Mouse (Mus musculus): Measurements from ENCODE around the gene Ms4a13. TPM values are rescaled to one million over a fixed set of nuclear protein-coding genes. Genes with fewer than 3 reads are reported as not detected.

Ms4a13 gene
- polyA plus RNA-seq, 1 experiment from 2014 or later, result not detected

Other genes with a start within 250 kb of the Ms4a13 start
- gene Ccdc86, start 247.5 kb downstream of the Ms4a13 start, polyA plus RNA-seq (2015; fragmentation: Nextera tagmentation; extraction: Ambion mirVana), result 22.6 and 23.9 TPM in 2 replicates
- gene Ms4a10, start 222.1 kb downstream of the Ms4a13 start, polyA plus RNA-seq (2015; fragmentation: Nextera tagmentation; extraction: Ambion mirVana), result not detected in 2 replicates
- gene Ms4a15, start 203.5 kb downstream of the Ms4a13 start, polyA plus RNA-seq (2015; fragmentation: Nextera tagmentation; extraction: Ambion mirVana), result not detected in 2 replicates
- not detected in 2 replicates for gene Ms4a18, start 178.7 kb downstream of the Ms4a13 start, polyA plus RNA-seq (2015; fragmentation: Nextera tagmentation; extraction: Ambion mirVana)
- gene Ms4a8a, start 115.6 kb downstream of the Ms4a13 start, polyA plus RNA-seq (2015; fragmentation: Nextera tagmentation; extraction: Ambion mirVana), result 0.33 TPM in 1 of 2 replicates, not detected in the other
- not detected in 2 replicates for gene 1700017D01Rik, start 65.9 kb downstream of the Ms4a13 start, polyA plus RNA-seq (2015; fragmentation: Nextera tagmentation; extraction: Ambion mirVana)
- gene 1700025F22Rik, start 31.4 kb downstream of the Ms4a13 start, polyA plus RNA-seq (2015; fragmentation: Nextera tagmentation; extraction: Ambion mirVana), result not detected in 2 replicates
- not detected in 2 replicates for gene Ms4a12, start 35.7 kb upstream of the Ms4a13 start, polyA plus RNA-seq (2015; fragmentation: Nextera tagmentation; extraction: Ambion mirVana)
- not detected in 2 replicates for gene Ms4a1, start 69.5 kb upstream of the Ms4a13 start, polyA plus RNA-seq (2015; fragmentation: Nextera tagmentation; extraction: Ambion mirVana)
- gene Ms4a5, start 87.1 kb upstream of the Ms4a13 start, polyA plus RNA-seq (2015; fragmentation: Nextera tagmentation; extraction: Ambion mirVana), result not detected in 2 replicates
- gene Ms4a14, start 117.7 kb upstream of the Ms4a13 start, polyA plus RNA-seq (2015; fragmentation: Nextera tagmentation; extraction: Ambion mirVana), result 0.09 TPM in 1 of 2 replicates, not detected in the other
- 3.3 and 3.6 TPM in 2 replicates for gene Ms4a7, start 139.4 kb upstream of the Ms4a13 start, polyA plus RNA-seq (2015; fragmentation: Nextera tagmentation; extraction: Ambion mirVana)
- 6.1 and 6.7 TPM in 2 replicates for gene Ms4a4a, start 178.8 kb upstream of the Ms4a13 start, polyA plus RNA-seq (2015; fragmentation: Nextera tagmentation; extraction: Ambion mirVana)
- gene Ms4a4c, start 208.0 kb upstream of the Ms4a13 start, polyA plus RNA-seq (2015; fragmentation: Nextera tagmentation; extraction: Ambion mirVana), result 0.62 and 0.78 TPM in 2 replicates
- gene Ms4a4b, start 246.8 kb upstream of the Ms4a13 start, polyA plus RNA-seq (2015; fragmentation: Nextera tagmentation; extraction: Ambion mirVana), result 0.30 and 0.38 TPM in 2 replicates